Mouse (Mus musculus) neural tube, embryonic 13.5 days (tissue): ENCODE measurements around the gene Apom. TPM values are rescaled to one million over a fixed set of nuclear protein-coding genes. Genes with fewer than 3 reads are reported as not detected.

ENCODE experiments used
- ATAC-seq: fragments of 200-750 bp; cut with Nextera tagmentation; 2 replicates; pipeline ENCODE4 v1.8.0; 2017; ENCODE audit warnings: low read depth, mild to moderate bottlenecking, moderate TSS enrichment, moderate library complexity
- H3K27ac ChIP-seq: fragments of 300-500 bp; sonication (generic); replicated peaks from 2 replicates; pipeline ENCODE4 v1.5.1; 2015; ENCODE audit warnings: moderate library complexity, mild to moderate bottlenecking, inconsistent platforms
- H3K27me3 ChIP-seq: fragments of 300-500 bp; sonication (generic); 2 replicates; pipeline ENCODE4 v1.6.1; 2015; ENCODE audit warnings: mild to moderate bottlenecking, inconsistent platforms
- H3K36me3 ChIP-seq: fragments of 300-500 bp; sonication (generic); 2 replicates; pipeline ENCODE4 v1.6.1; 2015; ENCODE audit warnings: mild to moderate bottlenecking, inconsistent platforms
- H3K4me1 ChIP-seq: fragments of 300-500 bp; sonication (generic); replicated peaks from 2 replicates; pipeline ENCODE4 v1.6.1; 2015; ENCODE audit warnings: inconsistent platforms
- H3K4me2 ChIP-seq: fragments of 300-500 bp; sonication (generic); 2 replicates; pipeline ENCODE4 v1.6.1; 2015; ENCODE audit warnings: inconsistent platforms, mild to moderate bottlenecking, moderate library complexity
- H3K4me3 ChIP-seq: fragments of 300-500 bp; sonication (generic); 2 replicates; pipeline ENCODE4 v1.5.1; 2015; ENCODE audit warnings: mild to moderate bottlenecking, inconsistent platforms
- H3K9ac ChIP-seq: fragments of 300-500 bp; sonication (generic); 2 replicates; pipeline ENCODE4 v1.6.1; 2015; ENCODE audit warnings: moderate library complexity, mild to moderate bottlenecking, inconsistent platforms
- H3K9me3 ChIP-seq: fragments of 300-500 bp; sonication (generic); 2 replicates; pipeline ENCODE4 v1.6.1; 2016; ENCODE audit warnings: inconsistent platforms
- WGBS: fragments of 180-500 bp; shearing (Covaris S2); methylation state at CpG from one replicate; pipeline ENCODE4 v1.1.7; 2015; 5-methylcytosine and 5-hydroxymethylcytosine counted together
- polyA plus RNA-seq: library from polyadenylated mRNA; unstranded; fragments of >200 nt; fragmentation: Nextera tagmentation; extraction: Ambion mirVana; gene quantifications from 2 replicates; pipeline ENCODE4 v1.2.1, GENCODE M21; 2015

Gene Apom
- polyA plus RNA-seq, 1 experiment from 2014 or later, result 0.77 TPM

GRCm38 (mm10) chr17:35121871-35122303 lies 10.0 kb downstream of the Apom start, which contains the start of gene Csnk2b:
TSS of gene Csnk2b (minus strand) at chr17:35122053.
- ATAC-seq, result peak; percentile 52
- Histone ChIP-seq H3K36me3 (peaks cover 42% of the 10 kb centered on the region), H3K9ac (peak within 1 kb of the TSS; percentile 98), H3K9me3 (no peaks in the 10 kb centered on the region), H3K27me3 (no peaks in the 10 kb centered on the region), H3K27ac (peak within 1 kb of the TSS; percentile 95), H3K4me2 (peak within 1 kb of the TSS; percentile 98), H3K4me1 (peaks cover 39% of the 10 kb centered on the region), H3K4me3 (peak within 1 kb of the TSS; percentile 96)
- 0% methylated on average over 19 of the region's 19 CpGs for WGBS

DNA sequence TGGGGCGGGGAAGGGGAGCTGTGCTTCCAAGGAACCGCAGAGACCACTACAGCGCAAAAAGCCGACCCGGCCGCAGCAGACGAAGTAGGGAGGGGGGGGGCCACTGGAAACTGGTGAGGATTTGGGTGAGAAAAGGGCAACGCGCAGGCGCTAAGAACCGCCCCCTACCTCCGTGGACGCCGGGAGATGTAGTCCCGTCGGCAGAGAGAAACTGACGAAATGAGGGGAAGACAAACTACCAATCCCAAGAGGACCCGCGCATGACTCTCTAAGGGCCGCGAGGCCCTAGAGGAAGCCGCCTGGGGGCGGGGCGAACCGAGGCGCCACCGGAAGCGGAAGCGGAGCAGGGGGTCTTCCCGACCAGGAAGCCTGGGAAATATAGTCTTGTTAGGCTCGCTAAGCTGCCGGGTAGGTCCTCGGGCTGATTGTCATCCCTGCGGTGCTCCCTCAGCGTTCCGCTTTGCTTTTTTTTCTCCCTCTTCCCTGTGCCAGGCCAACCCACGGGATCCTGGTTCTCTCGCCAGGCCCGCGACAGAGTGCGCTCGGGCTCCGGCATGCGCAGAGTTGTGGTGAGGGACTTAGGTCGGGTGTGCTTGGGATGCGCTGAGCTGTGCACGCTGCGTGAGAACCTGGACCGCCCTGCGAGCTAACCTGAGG lies 10.6 kb downstream of the Apom start, which contains the start of gene Gpank1:
Gene Gpank1, plus strand, starts transcription at position 313 of the 657 bp plus-strand sequence.
- WGBS, result under 1% methylated on average over 50 of the region's 50 CpGs
- ATAC-seq, result peak; percentile 95
- peak within 1 kb of the TSS; percentile 98 for H3K9ac ChIP-seq

GRCm38 (mm10) chr17:35120745-35121142 lies 11.1 kb downstream of the Apom start:
- Histone ChIP-seq H3K27ac (peak overlapping the region; percentile 74), H3K9ac (peak overlapping the region; percentile 98), H3K4me1 (peaks cover 28% of the 10 kb centered on the region), H3K9me3 (no peaks in the 10 kb centered on the region), H3K27me3 (no peaks in the 10 kb centered on the region), H3K4me3 (peak overlapping the region; percentile 96), H3K4me2 (peak overlapping the region; percentile 98), H3K36me3 (peaks cover 54% of the 10 kb centered on the region)
- under 1% methylated on average over 33 of the region's 33 CpGs for WGBS
- peak; percentile 12; the same call in 1 of the 2 replicates for ATAC-seq

More for the DNA sequence above, 10.6 kb downstream of the Apom start, which contains the start of gene Gpank1:
- Histone ChIP-seq H3K9me3 (no peaks in the 10 kb centered on the region), H3K4me2 (peak within 1 kb of the TSS; percentile 98), H3K27ac (peak within 1 kb of the TSS; percentile 95), H3K4me3 (peak within 1 kb of the TSS; percentile 96), H3K4me1 (peaks cover 33% of the 10 kb centered on the region), H3K27me3 (no peaks in the 10 kb centered on the region), H3K36me3 (peaks cover 49% of the 10 kb centered on the region)

- Histone ChIP-seq H3K27ac (no peak within 1 kb of the TSS), H3K4me2 (no peak within 1 kb of the TSS), H3K9me3 (no peaks in the 10 kb centered on the region), H3K36me3 (peaks cover 57% of the 10 kb centered on the region), H3K4me1 (peaks cover 9% of the 10 kb centered on the region), H3K27me3 (no peaks in the 10 kb centered on the region), H3K9ac (no peak within 1 kb of the TSS), H3K4me3 (no peak within 1 kb of the TSS)
- WGBS, result 86% methylated on average over 8 of the region's 8 CpGs
- no peak for ATAC-seq
Measured at GRCm38 (mm10) chr17:35115046-35116019, 16.5 kb downstream of the Apom start, which contains the start of gene Ly6g5b. TSS of gene Ly6g5b (minus strand) at chr17:35115428.

- no peaks in the 10 kb centered on the region for H3K9me3 ChIP-seq
- no peak overlapping the region for H3K4me3 ChIP-seq
- WGBS, result 66% methylated on average over 9 of the region's 9 CpGs
- H3K27me3 ChIP-seq, result no peaks in the 10 kb centered on the region
- no peak for ATAC-seq
- H3K4me2 ChIP-seq, result no peak overlapping the region
- no peaks in the 10 kb centered on the region for H3K4me1 ChIP-seq
- no peak overlapping the region for H3K9ac ChIP-seq
- no peak overlapping the region for H3K27ac ChIP-seq
- peaks cover 29% of the 10 kb centered on the region for H3K36me3 ChIP-seq
Measured at GRCm38 (mm10) chr17:35111774-35112173, 20.1 kb downstream of the Apom start.

DNA sequence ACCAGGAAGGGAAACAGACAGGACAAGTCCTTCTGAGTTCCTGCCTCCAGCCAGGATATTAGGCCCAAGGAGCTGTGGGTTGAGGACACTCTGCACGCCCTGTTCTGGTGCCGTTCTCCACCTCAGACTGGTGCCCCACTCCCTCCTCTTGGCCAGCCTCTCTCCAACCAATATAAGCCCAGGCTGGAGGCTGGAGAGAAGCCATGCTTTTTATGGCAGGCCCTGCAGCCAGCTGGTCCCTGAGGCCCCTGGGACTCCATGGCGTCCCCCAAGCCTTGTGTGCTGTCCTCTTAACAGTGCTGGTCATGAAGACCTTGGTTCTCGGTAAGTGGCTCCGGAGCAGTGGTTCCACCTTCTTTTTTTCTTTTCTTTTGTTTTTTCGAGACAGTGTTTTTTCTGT lies 23.8 kb downstream of the Apom start, which contains the start of gene Ly6g5c:
Gene Ly6g5c, plus strand, starts transcription at position 183 of the 400 bp plus-strand sequence.
- no peak within 1 kb of the TSS for H3K9ac ChIP-seq
- H3K4me1 ChIP-seq, result peaks cover 8% of the 10 kb centered on the region; the same call in 1 of the 2 replicates
- no peak within 1 kb of the TSS for H3K4me2 ChIP-seq
- 78% methylated on average over 6 of the region's 6 CpGs for WGBS
- H3K36me3 ChIP-seq, result peaks cover 14% of the 10 kb centered on the region
- no peaks in the 10 kb centered on the region for H3K9me3 ChIP-seq
- no peak within 1 kb of the TSS for H3K27ac ChIP-seq
- ATAC-seq, result no peak
- H3K4me3 ChIP-seq, result no peak within 1 kb of the TSS
- H3K27me3 ChIP-seq, result no peaks in the 10 kb centered on the region

DNA sequence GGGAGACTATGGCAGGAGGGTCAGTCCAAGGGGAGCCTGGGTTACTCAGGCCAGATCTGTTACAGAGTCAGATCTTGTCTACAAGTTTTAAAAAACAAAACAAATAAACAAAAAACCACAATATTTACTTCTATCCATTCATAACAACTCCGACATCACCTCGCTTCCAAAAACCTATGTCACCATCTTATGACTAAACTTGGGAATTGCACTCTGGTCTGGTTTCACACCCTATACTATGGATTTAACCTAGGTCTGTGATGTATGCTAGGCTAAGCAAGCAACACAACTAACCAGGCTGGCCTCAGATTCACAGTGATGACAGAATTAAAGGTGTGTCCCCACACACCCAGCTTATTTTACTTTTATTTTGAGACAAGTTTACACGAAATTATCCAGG lies 25.3 kb downstream of the Apom start:
- 75% methylated on average over 3 of the region's 3 CpGs for WGBS
- Histone ChIP-seq H3K4me1 (peaks cover 8% of the 10 kb centered on the region; the same call in 1 of the 2 replicates), H3K36me3 (peaks cover 30% of the 10 kb centered on the region), H3K9ac (no peak overlapping the region), H3K4me3 (no peak overlapping the region), H3K4me2 (no peak overlapping the region), H3K27me3 (no peaks in the 10 kb centered on the region), H3K9me3 (no peaks in the 10 kb centered on the region), H3K27ac (no peak overlapping the region)
- no peak for ATAC-seq

- H3K36me3 ChIP-seq, result peaks cover 36% of the 10 kb centered on the region
- peak overlapping the region; percentile 52; the same call in 1 of the 2 replicates for H3K9ac ChIP-seq
- H3K4me1 ChIP-seq, result peaks cover 8% of the 10 kb centered on the region; the same call in 1 of the 2 replicates
- H3K9me3 ChIP-seq, result no peaks in the 10 kb centered on the region
- no peak for ATAC-seq
- peak overlapping the region; percentile 35 for H3K4me2 ChIP-seq
- H3K27me3 ChIP-seq, result no peaks in the 10 kb centered on the region
- no peak overlapping the region for H3K4me3 ChIP-seq
- no peak overlapping the region for H3K27ac ChIP-seq
- WGBS, result 31% methylated on average over 13 of the region's 13 CpGs
Measured at GRCm38 (mm10) chr17:35105740-35106389, 26.0 kb downstream of the Apom start.

GRCm38 (mm10) chr17:35104754-35105153 lies 27.1 kb downstream of the Apom start:
- Histone ChIP-seq H3K36me3 (peaks cover 48% of the 10 kb centered on the region), H3K4me3 (no peak overlapping the region), H3K27me3 (no peaks in the 10 kb centered on the region), H3K9ac (0 out of 2 replicates have a peak overlapping the region, but pooled peaks have one; percentile 22), H3K4me2 (no peak overlapping the region), H3K9me3 (no peaks in the 10 kb centered on the region), H3K27ac (no peak overlapping the region), H3K4me1 (peaks cover 8% of the 10 kb centered on the region; the same call in 1 of the 2 replicates)
- no peak for ATAC-seq
- 77% methylated on average over 6 of the region's 6 CpGs for WGBS

- peaks cover 54% of the 10 kb centered on the region for H3K36me3 ChIP-seq
- peaks cover 8% of the 10 kb centered on the region; the same call in 1 of the 2 replicates for H3K4me1 ChIP-seq
- H3K4me2 ChIP-seq, result no peak overlapping the region
- no peak overlapping the region for H3K27ac ChIP-seq
- H3K27me3 ChIP-seq, result no peaks in the 10 kb centered on the region
- no peak overlapping the region for H3K9ac ChIP-seq
- no peaks in the 10 kb centered on the region for H3K9me3 ChIP-seq
- WGBS, result 90% methylated on average over 7 of the region's 7 CpGs
- H3K4me3 ChIP-seq, result no peak overlapping the region
- no peak for ATAC-seq
Measured at GRCm38 (mm10) chr17:35104079-35104478, 27.8 kb downstream of the Apom start.

- H3K27ac ChIP-seq, result no peak overlapping the region
- no peak overlapping the region for H3K4me2 ChIP-seq
- 76% methylated on average over 6 of the region's 6 CpGs for WGBS
- peaks cover 8% of the 10 kb centered on the region; the same call in 1 of the 2 replicates for H3K4me1 ChIP-seq
- no peak for ATAC-seq
- H3K9me3 ChIP-seq, result no peaks in the 10 kb centered on the region
- no peak overlapping the region for H3K4me3 ChIP-seq
- H3K27me3 ChIP-seq, result no peaks in the 10 kb centered on the region
- H3K9ac ChIP-seq, result no peak overlapping the region
- H3K36me3 ChIP-seq, result peaks cover 63% of the 10 kb centered on the region
Measured at GRCm38 (mm10) chr17:35103221-35103690, 28.6 kb downstream of the Apom start.
